Mouse (Mus musculus): Measurements from ENCODE around the gene Yy2.

Yy2 gene
- long read RNA-seq, experiment 1 = 0 reads
- long read RNA-seq, experiment 2 = 0 reads

DNA sequence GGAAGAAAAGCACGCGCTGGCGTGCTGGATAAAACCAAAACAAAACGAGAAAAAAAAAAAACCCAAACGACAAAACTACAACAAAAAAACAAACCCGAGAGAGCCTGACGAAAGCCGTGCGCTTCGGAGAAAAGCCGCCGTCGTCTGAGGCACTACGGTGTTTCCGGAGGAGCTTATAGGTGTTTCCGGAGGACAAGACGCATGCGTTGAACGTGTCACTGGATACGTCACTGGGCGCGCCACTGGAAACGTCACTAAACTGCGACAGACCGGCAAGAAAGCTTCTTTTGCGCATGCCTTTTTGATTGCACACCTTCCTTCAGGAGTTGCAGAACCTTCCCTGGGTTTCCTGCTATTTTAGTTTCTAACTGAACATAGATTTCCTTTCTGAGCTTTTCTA lies at the start of gene Yy2:
Gene Yy2 (minus strand): TSS at position 146 of the 400 bp plus-strand sequence.
- intact Hi-C loops (cut with DNase I) = loop anchor here (10.0 kb wide), 1 partner anchor 66 kb away; no protein-coding TSS in a partner anchor

DNA sequence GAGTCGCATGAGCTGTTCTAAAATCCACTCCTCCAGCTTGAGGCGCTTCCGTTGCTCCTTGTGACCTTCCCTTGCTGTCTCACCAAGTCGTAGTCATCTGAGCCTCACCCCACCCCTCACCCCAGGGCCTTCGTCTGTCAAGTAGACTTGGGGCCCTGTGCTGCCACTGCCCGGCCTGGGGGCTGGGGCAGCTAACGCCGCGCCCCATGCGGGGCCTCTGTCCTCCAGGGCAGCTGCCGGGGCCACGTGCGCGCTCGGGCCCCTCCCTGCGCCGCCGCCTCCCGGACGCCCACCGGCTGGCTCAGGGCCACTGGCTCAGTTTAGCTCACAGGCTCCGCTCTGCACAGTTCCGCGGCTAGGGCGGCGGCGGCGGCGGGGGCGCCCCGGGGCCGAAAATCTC lies 44.1 kb upstream of the Yy2 start:
- intact Hi-C loops (cut with DNase I) = no loop called here

DNA sequence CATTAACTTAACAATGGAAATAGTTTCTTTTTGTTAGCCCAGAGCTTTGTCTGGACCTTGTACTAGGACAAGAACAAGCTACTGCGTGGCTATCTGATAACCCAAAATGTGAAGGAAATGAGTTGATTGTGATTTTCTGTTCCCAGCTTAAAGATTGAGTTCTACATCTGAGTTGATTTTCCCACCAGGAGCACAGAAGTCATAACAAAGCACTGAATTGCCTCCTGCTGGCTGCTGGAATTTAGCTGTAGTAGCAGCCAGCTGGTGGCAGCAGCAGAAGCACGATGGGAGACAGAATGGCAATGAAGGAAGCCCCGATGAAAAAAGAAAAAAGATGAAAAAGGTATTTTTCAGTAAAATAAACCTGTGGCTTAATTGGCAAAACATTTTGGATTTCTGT lies 32.7 kb upstream of the Yy2 start:
- intact Hi-C loops (cut with DNase I) = no loop called here

DNA sequence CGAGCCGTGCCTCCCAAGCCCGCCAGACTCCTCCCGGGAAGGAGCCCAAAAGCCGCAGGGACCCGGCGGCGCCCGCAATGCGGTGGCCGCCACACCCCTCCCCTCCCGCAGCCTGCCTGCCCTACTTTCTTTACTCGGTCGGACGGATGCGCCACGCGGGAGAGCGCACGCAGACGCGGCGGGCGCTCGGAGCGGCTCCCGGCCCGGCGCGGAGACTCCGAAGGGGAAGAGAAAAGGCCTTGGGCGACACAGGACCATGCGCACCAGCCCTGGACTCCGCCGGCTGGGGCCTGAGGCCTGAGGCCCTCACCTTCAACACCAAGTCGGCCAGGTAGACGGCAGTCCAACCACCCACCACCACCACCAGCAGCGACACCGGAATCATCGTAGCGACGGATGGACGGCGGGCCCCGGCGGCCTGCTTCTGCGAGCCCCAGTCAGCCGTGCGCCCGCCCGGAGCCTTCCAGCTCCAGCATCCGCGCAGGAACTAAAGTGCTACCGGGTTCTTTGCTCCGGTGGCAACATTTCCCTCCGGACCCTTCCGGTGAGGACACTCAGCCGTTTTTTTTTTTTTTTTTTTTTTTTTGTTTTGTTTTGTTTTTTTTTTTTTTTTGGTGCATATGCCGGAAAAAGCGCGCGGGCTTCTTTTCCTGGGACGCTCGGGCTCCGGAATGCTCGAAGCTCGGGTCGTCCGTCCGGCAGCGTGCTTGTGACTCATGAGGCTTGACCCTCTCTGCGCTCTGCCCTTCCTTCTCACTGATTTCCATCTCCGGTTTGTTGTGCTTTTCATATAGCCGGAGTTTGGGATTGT lies 29.6 kb upstream of the Yy2 start, which contains the start of gene Mbtps2:
Gene Mbtps2 (minus strand): TSS at position 530 of the 811 bp plus-strand sequence.
- intact Hi-C loops (cut with DNase I) = no loop called here

DNA sequence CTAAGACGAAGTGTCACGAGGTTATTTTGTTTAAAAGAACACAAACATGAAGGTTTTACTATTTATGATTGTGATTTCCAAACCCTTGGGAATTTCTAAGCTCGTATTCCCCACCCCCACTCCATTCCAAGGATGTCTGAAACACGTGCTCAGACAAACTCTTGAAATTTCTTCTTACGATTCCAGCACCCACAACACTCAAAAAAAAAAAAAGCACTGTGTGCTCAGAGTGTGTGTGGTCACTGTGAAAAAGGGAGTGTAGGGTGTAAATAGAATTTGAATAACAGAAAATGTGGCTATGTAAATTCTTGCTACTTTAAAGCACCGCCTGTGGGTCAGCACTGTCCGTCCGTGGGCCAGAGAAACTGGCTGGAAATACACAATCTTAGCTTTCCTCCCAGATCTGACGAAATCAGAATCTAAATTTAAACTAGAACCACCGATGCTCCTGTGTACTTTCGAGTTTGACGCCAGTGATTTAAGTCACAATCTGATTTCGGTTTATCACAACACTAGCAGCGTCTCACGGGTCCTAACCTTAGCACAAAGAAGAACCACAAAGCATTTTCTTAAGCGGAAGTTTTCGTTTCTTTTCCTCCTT lies 28.9 kb upstream of the Yy2 start:
- intact Hi-C loops (cut with DNase I) = no loop called here

DNA sequence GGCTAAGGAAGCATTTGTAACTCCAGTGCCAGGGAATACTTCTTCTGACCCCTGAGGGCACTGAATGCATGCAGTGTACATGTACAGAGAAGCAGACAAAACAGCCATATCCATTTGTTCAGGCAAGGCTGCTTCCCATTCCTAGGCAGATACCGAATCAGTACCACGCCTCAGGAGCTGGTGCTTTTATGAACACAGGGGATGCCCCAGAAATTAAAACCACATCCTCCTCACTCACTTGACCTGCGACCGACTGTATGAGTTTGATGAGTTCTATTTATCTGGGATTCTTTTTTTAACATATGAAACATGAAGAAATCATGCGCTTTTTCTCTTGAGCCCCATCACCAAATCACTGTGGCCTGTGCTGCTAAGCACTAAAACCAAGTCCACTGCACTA lies 28.0 kb upstream of the Yy2 start:
- intact Hi-C loops (cut with DNase I) = no loop called here

DNA sequence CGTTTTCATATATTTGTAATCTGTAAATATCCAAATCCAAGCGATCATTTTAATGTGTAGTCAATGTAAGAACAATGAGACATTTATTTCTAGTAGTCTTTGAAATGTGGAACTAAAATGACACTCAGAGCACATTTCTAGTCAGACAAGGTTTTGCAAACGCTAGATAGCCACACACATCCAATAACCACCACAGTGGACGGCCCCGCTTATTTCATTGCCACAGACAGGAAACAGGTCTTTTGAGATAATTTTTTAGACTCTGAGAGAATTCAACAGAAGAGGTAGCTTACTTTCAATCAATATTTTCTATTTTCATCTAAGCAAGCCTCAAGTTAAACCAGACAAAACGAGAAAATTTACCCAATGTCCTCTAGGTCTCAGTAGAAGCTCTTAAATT lies 27.1 kb upstream of the Yy2 start:
- intact Hi-C loops (cut with DNase I) = no loop called here

DNA sequence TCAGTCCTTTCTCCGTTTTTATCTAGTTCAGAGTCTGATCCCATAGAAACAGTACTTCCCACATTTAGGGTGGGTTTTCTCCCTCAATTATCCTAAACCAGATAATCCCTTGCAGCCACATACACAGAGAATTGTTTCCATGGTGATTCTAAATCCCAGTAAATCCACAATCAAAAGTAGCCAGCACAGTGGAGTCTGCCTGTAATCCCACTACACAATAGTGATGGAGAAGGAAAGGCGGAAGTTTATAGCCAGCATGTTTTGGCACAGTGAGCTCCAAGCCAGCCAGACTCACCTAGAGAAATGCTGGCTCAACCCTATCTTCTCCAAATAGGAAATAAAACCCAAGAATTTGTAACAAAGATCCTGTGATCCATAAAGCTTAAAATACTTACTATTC lies 25.8 kb upstream of the Yy2 start:
- intact Hi-C loops (cut with DNase I) = no loop called here

DNA sequence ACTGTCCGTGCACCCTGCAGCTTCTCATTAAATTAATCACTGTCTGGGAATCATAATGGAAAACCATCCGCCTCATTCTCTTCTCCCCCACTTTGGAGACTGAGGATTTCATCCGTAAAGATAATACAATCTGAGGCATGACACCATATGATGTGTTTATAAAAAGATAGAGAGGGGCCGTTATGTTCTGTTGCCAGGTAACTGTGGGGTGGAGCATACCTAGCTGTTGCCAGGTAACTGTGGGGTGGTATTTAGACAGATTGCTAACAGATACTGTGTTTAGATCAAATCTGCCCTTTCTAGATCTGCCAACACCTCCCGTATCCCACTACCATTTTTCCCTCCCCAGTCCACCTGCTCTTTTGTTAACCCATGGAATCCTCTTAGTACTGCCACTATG lies 18.2 kb upstream of the Yy2 start:
- intact Hi-C loops (cut with DNase I) = no loop called here

DNA sequence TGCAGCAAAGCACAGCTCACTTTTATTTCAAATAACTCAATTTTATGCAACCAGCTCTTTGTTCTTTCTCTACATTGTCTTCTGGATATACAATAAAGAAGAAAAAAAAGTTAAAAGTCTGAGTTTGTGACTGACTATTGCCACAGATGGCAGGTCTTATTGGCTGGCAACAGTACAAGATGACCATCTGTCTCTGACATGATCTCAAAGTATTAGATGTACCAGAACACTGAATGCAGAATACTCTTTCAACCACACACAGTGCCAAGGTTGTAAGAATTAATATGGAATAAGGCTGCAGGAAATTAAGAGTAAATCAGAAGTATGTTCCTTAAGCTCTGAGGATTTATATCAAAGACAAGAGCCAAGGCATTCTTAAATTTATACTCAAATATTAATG lies 17.6 kb upstream of the Yy2 start:
- intact Hi-C loops (cut with DNase I) = no loop called here

DNA sequence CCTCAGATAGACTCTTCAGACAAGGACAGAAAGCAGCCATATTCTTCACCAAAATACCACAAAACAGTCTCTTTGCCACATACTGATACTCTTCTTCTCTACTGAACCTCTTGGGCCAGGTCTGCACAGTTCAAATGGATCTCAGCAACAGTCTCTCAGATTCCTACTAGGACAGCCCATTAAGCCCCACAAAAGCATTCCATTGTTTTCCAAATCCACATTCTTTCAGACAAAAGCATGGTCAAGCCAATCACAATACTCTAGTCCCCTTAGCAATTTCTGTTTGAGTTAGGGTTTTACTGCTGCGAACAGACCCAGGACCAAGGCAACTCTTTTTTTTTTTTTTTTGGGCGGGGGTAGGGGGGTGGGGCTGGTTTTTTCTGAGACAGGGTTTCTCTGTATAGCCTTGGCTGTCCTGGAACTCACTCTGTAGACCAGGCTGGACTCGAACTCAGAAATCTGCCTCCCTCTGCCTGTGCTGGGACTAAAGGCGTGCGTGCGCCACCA lies 10.4 kb upstream of the Yy2 start:
- intact Hi-C loops (cut with DNase I) = no loop called here

DNA sequence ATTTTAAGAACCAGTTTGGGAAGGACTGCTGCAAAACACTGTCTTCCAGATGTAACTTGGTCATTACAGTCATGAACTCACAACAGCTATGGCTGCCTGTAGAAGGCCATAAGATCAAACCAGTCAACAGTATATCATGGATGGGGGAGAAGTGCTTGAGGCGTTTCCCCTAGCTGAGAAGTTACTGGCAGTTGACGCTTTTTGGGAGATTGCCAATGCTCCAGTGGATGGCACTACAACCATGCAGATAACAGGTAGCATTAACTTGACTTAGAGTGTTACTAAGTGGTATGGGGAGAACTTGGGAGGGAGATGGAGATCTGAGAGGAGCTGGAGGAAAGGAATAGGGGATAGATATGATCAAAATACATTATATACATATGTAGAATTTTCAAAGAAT lies 5.9 kb upstream of the Yy2 start:
- intact Hi-C loops (cut with DNase I) = no loop called here

DNA sequence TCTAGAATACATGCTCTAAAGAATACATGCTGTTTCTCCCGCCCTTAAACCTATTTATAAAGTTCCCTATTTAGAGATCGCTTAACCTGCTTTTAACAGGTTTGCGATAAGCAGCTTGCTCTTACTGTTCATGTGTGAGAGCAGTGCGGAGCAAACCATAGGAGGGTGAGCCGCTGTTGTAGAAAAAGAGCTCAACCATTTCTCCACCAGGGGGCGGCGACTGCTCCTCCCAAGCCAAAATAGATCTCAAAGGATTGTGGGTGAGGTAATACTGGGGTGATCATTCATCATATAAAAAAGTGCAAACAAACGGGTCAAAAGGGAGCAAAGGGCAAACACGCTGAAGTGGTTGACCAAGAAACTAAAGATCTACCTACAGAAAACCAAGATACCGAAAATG lies 5.0 kb downstream of the Yy2 start:
- intact Hi-C loops (cut with DNase I) = loop anchor here (10.0 kb wide), 1 partner anchor 71 kb away; no protein-coding TSS in a partner anchor

DNA sequence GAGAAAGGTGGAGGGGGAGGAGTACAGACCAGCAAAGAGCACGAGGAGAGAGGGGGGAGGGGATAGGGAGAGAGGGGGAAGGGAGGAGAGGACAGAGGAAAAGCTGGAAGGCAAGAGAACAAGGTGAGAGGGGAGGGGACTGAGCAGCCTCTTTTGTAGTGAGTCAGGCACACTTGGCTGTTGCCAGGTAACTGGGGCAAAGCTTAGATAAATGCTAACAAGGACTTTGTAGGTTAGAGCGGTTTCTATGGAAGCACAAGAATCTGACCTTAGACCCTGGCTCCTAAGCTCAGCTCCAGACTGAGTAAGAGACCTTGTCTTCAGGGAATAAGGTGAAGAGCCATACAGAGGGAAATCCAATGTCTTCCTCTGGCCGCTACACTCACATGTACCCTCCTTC lies 21.7 kb downstream of the Yy2 start:
- intact Hi-C loops (cut with DNase I) = no loop called here

Data from adrenal gland (tissue).